Mouse (Mus musculus) megakaryocyte, embryonic 14.5 days (primary cell): ENCODE results near the gene BC049352.

Experiments used
- FLI1 ChIP-seq: IDR thresholded peaks from 2 replicates; pipeline ENCODE4 v1.6.1; 2012; ENCODE audit warnings: low read length, inconsistent platforms, mixed read lengths
- GATA1 ChIP-seq: IDR thresholded peaks from 3 replicates; pipeline ENCODE4 v1.6.1; 2012; ENCODE audit warnings: mixed read lengths, low read length, inconsistent platforms, borderline replicate concordance

GRCm38 (mm10) chr9:45215526-45216179 is 33.8 kb downstream of the BC049352 start:
- no peak for TF ChIP-seq FLI1
- no peak for TF ChIP-seq GATA1
